Mouse (Mus musculus) bone marrow, adult 2 months (tissue): ENCODE results near the gene Megf11.

Source experiments
- CTCF ChIP-seq: fragments of 200-500 bp; IDR thresholded peaks from 2 replicates; pipeline ENCODE4 v1.5.1; 2011; ENCODE audit warnings: low read length, control low read depth; ENCODE audit not compliant: control insufficient read depth, insufficient read depth
- POLR2A ChIP-seq: fragments of 200-500 bp; IDR thresholded peaks from 2 replicates; pipeline ENCODE4 v1.6.1; 2011; ENCODE audit warnings: low read depth, mild to moderate bottlenecking, control low read depth, low read length, borderline replicate concordance; ENCODE audit not compliant: control insufficient read depth

- TF ChIP-seq POLR2A (peak; percentile 65; the same call in 1 of the 2 replicates), CTCF (no peak)
Measured at GRCm38 (mm10) chr9:64340351-64341253, 44.8 kb upstream of the Megf11 start.
